Mouse (Mus musculus): ENCODE measurements at regions not wholly inside any gene's neighbourhood (a gene's known extent, or its start where the extent isn't known, plus 50 kb on each side); places are given as distances from the start of the nearest gene placed in this dataset.

- TF ChIP-seq CTCF (IDR thresholded peaks at IDR 0.05; ENCODE audit: low read depth), result no peak
- TF ChIP-seq EP300 (IDR thresholded peaks at IDR 0.05; ENCODE audit: low read depth), result no peak
Observed at GRCm38 (mm10) chr17:85930789-85931188, 214.2 kb downstream of the Srbd1 start.
